Mouse (Mus musculus): ENCODE data around the gene Gm20388. TPM values are rescaled to one million over a fixed set of nuclear protein-coding genes. Genes with fewer than 3 reads are reported as not detected.

Gene Gm20388
- polyA plus RNA-seq, 1 experiment from 2014 or later = 3.6 TPM

GRCm38 (mm10) chr8:121687455-121688161 is 1777.0 kb downstream of the Gm20388 start:
- H3K27ac ChIP-seq (replicated peaks) = peak overlapping the region; percentile 46; the same call in 1 of the 2 replicates
- 55% methylated on average over 14 of the region's 14 CpGs for WGBS
- H3K4me1 ChIP-seq = peaks cover 37% of the 10 kb centered on the region
- DNase-seq (ENCODE audit: low spot score) = peak; percentile 33
- no peak overlapping the region for H3K4me3 ChIP-seq
- 0 out of 2 replicates have a peak, but pooled peaks cover 5% of the 10 kb centered on the region for H3K27me3 ChIP-seq (replicated peaks; ENCODE audit: low read depth, poor library complexity, severe bottlenecking)
- H3K36me3 ChIP-seq (replicated peaks) = no peaks in the 10 kb centered on the region
- no peaks in the 10 kb centered on the region for H3K9me3 ChIP-seq

GRCm38 (mm10) chr8:121688496-121688895 is 1777.9 kb downstream of the Gm20388 start:
- DNase-seq (ENCODE audit: low spot score) = no peak
- peaks cover 37% of the 10 kb centered on the region for H3K4me1 ChIP-seq
- H3K27me3 ChIP-seq (replicated peaks; ENCODE audit: low read depth, poor library complexity, severe bottlenecking) = 0 out of 2 replicates have a peak, but pooled peaks cover 5% of the 10 kb centered on the region
- 0 out of 2 replicates have a peak overlapping the region, but pooled peaks have one; percentile 46 for H3K27ac ChIP-seq (replicated peaks)
- no peaks in the 10 kb centered on the region for H3K36me3 ChIP-seq (replicated peaks)
- no peak overlapping the region for H3K4me3 ChIP-seq
- H3K9me3 ChIP-seq = no peaks in the 10 kb centered on the region
- 40% methylated on average over 5 of the region's 5 CpGs for WGBS

GRCm38 (mm10) chr8:121694453-121694852 is 1783.8 kb downstream of the Gm20388 start:
- Histone ChIP-seq H3K4me3 (no peak overlapping the region), H3K9me3 (no peaks in the 10 kb centered on the region), H3K4me1 (peaks cover 18% of the 10 kb centered on the region), H3K27me3 (replicated peaks; ENCODE audit: low read depth, poor library complexity, severe bottlenecking) (no peaks in the 10 kb centered on the region), H3K27ac (replicated peaks) (no peak overlapping the region), H3K36me3 (replicated peaks) (no peaks in the 10 kb centered on the region)
- WGBS = 54% methylated on average over 4 of the region's 4 CpGs
- peak; percentile 64 for DNase-seq (ENCODE audit: low spot score)

GRCm38 (mm10) chr8:121695585-121696184 is 1785.0 kb downstream of the Gm20388 start:
- Histone ChIP-seq H3K27me3 (replicated peaks; ENCODE audit: low read depth, poor library complexity, severe bottlenecking) (no peaks in the 10 kb centered on the region), H3K4me3 (no peak overlapping the region), H3K27ac (replicated peaks) (no peak overlapping the region), H3K9me3 (0 out of 2 replicates have a peak, but pooled peaks cover 4% of the 10 kb centered on the region), H3K36me3 (replicated peaks) (no peaks in the 10 kb centered on the region), H3K4me1 (peaks cover 18% of the 10 kb centered on the region)
- 82% methylated on average over 6 of the region's 6 CpGs for WGBS
- DNase-seq (ENCODE audit: low spot score) = no peak

- Histone ChIP-seq H3K4me3 (peak overlapping the region; percentile 47), H3K9me3 (0 out of 2 replicates have a peak, but pooled peaks cover 4% of the 10 kb centered on the region), H3K4me1 (peaks cover 18% of the 10 kb centered on the region)
Observed at GRCm38 (mm10) chr8:121697735-121698614, 1787.3 kb downstream of the Gm20388 start.

GRCm38 (mm10) chr8:121698615-121699101 is 1788.0 kb downstream of the Gm20388 start:
- Histone ChIP-seq H3K27me3 (replicated peaks; ENCODE audit: low read depth, poor library complexity, severe bottlenecking) (no peaks in the 10 kb centered on the region), H3K4me3 (peak overlapping the region; percentile 47), H3K4me1 (peaks cover 18% of the 10 kb centered on the region), H3K9me3 (0 out of 2 replicates have a peak, but pooled peaks cover 4% of the 10 kb centered on the region), H3K27ac (replicated peaks) (peak overlapping the region; percentile 14), H3K36me3 (replicated peaks) (no peaks in the 10 kb centered on the region)
- no peak for DNase-seq (ENCODE audit: low spot score)
- 11% methylated on average over 9 of the region's 9 CpGs for WGBS

More at GRCm38 (mm10) chr8:121697735-121698614, 1787.3 kb downstream of the Gm20388 start:
- peak overlapping the region; percentile 36 for H3K27ac ChIP-seq (replicated peaks)
- peak; percentile 69 for DNase-seq (ENCODE audit: low spot score)
- H3K36me3 ChIP-seq (replicated peaks) = no peaks in the 10 kb centered on the region
- no peaks in the 10 kb centered on the region for H3K27me3 ChIP-seq (replicated peaks; ENCODE audit: low read depth, poor library complexity, severe bottlenecking)
- WGBS = 2% methylated on average over 16 of the region's 17 CpGs

- H3K9me3 ChIP-seq = 0 out of 2 replicates have a peak, but pooled peaks cover 4% of the 10 kb centered on the region
- H3K27me3 ChIP-seq (replicated peaks; ENCODE audit: low read depth, poor library complexity, severe bottlenecking) = no peaks in the 10 kb centered on the region
- 96% methylated on average over 2 of the region's 2 CpGs for WGBS
- H3K27ac ChIP-seq (replicated peaks) = no peak overlapping the region
- no peaks in the 10 kb centered on the region for H3K36me3 ChIP-seq (replicated peaks)
- H3K4me3 ChIP-seq = no peak overlapping the region
- DNase-seq (ENCODE audit: low spot score) = no peak
- peaks cover 24% of the 10 kb centered on the region for H3K4me1 ChIP-seq
Observed at GRCm38 (mm10) chr8:121699936-121700335, 1789.3 kb downstream of the Gm20388 start.

GRCm38 (mm10) chr8:121705174-121705573 is 1794.5 kb downstream of the Gm20388 start:
- H3K27me3 ChIP-seq (replicated peaks; ENCODE audit: low read depth, poor library complexity, severe bottlenecking) = 0 out of 2 replicates have a peak, but pooled peaks cover 3% of the 10 kb centered on the region
- no peaks in the 10 kb centered on the region for H3K36me3 ChIP-seq (replicated peaks)
- H3K4me1 ChIP-seq = peaks cover 11% of the 10 kb centered on the region
- no peak overlapping the region for H3K4me3 ChIP-seq
- 71% methylated on average over 3 of the region's 3 CpGs for WGBS
- H3K27ac ChIP-seq (replicated peaks) = no peak overlapping the region
- no peak for DNase-seq (ENCODE audit: low spot score)
- 0 out of 2 replicates have a peak, but pooled peaks cover 1% of the 10 kb centered on the region for H3K9me3 ChIP-seq

GRCm38 (mm10) chr8:121706956-121707355 is 1796.3 kb downstream of the Gm20388 start:
- H3K27ac ChIP-seq (replicated peaks) = no peak overlapping the region
- WGBS = 84% methylated on average over 11 of the region's 11 CpGs

GRCm38 (mm10) chr8:121708406-121708805 is 1797.8 kb downstream of the Gm20388 start:
- no peak overlapping the region for H3K4me3 ChIP-seq
- WGBS = 58% methylated on average over 6 of the region's 6 CpGs

More at GRCm38 (mm10) chr8:121706956-121707355, 1796.3 kb downstream of the Gm20388 start:
- Histone ChIP-seq H3K9me3 (no peaks in the 10 kb centered on the region), H3K27me3 (replicated peaks; ENCODE audit: low read depth, poor library complexity, severe bottlenecking) (0 out of 2 replicates have a peak, but pooled peaks cover 3% of the 10 kb centered on the region), H3K4me3 (no peak overlapping the region), H3K4me1 (peaks cover 11% of the 10 kb centered on the region), H3K36me3 (replicated peaks) (no peaks in the 10 kb centered on the region)
- DNase-seq (ENCODE audit: low spot score) = no peak

GRCm38 (mm10) chr8:121717502-121717901 is 1806.9 kb downstream of the Gm20388 start:
- H3K27ac ChIP-seq (replicated peaks) = peak overlapping the region; percentile 37; the same call in 1 of the 2 replicates
- peaks cover 46% of the 10 kb centered on the region for H3K27me3 ChIP-seq (replicated peaks; ENCODE audit: low read depth, poor library complexity, severe bottlenecking)
- peaks cover 22% of the 10 kb centered on the region for H3K4me1 ChIP-seq
- WGBS = 48% methylated on average over 14 of the region's 14 CpGs
- H3K36me3 ChIP-seq (replicated peaks) = no peaks in the 10 kb centered on the region
- no peaks in the 10 kb centered on the region for H3K9me3 ChIP-seq
- no peak for DNase-seq (ENCODE audit: low spot score)
- peak overlapping the region; percentile 39 for H3K4me3 ChIP-seq

More at GRCm38 (mm10) chr8:121708406-121708805, 1797.8 kb downstream of the Gm20388 start:
- H3K36me3 ChIP-seq (replicated peaks) = no peaks in the 10 kb centered on the region
- 0 out of 2 replicates have a peak, but pooled peaks cover 4% of the 10 kb centered on the region for H3K27me3 ChIP-seq (replicated peaks; ENCODE audit: low read depth, poor library complexity, severe bottlenecking)
- no peak overlapping the region for H3K27ac ChIP-seq (replicated peaks)
- peaks cover 11% of the 10 kb centered on the region for H3K4me1 ChIP-seq
- DNase-seq (ENCODE audit: low spot score) = no peak
- H3K9me3 ChIP-seq = no peaks in the 10 kb centered on the region

Measured in embryonic facial prominence, embryonic 10.5 days (tissue).